Mouse (Mus musculus): ENCODE results near the gene Tsks.

Gene Tsks

GRCm38 (mm10) chr7:44925468-44925867 lies 17.5 kb upstream of the Tsks start:
- Histone ChIP-seq H3K4me1 (replicated peaks; ENCODE audit: low read depth, low read length) (peaks cover 51% of the 10 kb centered on the region), H3K9me3 (ENCODE audit: low read length) (no peaks in the 10 kb centered on the region), H3K27me3 (ENCODE audit: insufficient read depth, low read length) (no peaks in the 10 kb centered on the region), H3K4me3 (replicated peaks; ENCODE audit: low read length) (no peak overlapping the region), H3K36me3 (ENCODE audit: insufficient read depth, low read length) (peaks cover 43% of the 10 kb centered on the region)
- TF ChIP-seq POU5F1 (IDR thresholded peaks at IDR 0.05; ENCODE audit: borderline replicate concordance, low read length) (no peak), CTCF (conservative IDR thresholded peaks at IDR 0.05; ENCODE audit: low read length) (peak; percentile 62), NANOG (IDR thresholded peaks at IDR 0.05; ENCODE audit: borderline replicate concordance, low read length) (no peak)

DNA sequence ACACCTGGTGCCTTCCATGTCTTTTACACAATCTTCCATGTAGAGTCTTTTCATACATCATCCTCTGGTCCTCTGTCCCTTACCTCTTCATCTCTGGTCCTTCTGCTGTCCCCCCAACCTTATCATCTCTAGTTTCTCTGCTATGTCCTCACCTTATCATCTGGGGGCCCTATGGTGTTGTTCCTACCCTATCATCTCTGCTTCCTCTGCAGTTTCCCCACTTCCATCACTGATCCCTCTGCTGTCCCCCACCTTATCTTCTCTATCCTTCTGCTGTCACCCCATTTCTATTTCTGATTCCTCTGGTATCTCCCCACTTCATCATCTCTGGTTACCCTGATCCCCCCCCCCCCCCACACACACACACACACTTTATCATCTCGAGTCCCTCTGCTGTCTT lies 14.4 kb upstream of the Tsks start:
- Histone ChIP-seq H3K27me3 (ENCODE audit: insufficient read depth, low read length) (no peaks in the 10 kb centered on the region), H3K4me1 (replicated peaks; ENCODE audit: low read depth, low read length) (peaks cover 45% of the 10 kb centered on the region), H3K4me3 (replicated peaks; ENCODE audit: low read length) (peak overlapping the region; percentile 99), H3K36me3 (ENCODE audit: insufficient read depth, low read length) (peaks cover 24% of the 10 kb centered on the region), H3K9me3 (ENCODE audit: low read length) (no peaks in the 10 kb centered on the region)
- TF ChIP-seq NANOG (IDR thresholded peaks at IDR 0.05; ENCODE audit: borderline replicate concordance, low read length) (no peak), POU5F1 (IDR thresholded peaks at IDR 0.05; ENCODE audit: borderline replicate concordance, low read length) (no peak), CTCF (conservative IDR thresholded peaks at IDR 0.05; ENCODE audit: low read length) (no peak)

DNA sequence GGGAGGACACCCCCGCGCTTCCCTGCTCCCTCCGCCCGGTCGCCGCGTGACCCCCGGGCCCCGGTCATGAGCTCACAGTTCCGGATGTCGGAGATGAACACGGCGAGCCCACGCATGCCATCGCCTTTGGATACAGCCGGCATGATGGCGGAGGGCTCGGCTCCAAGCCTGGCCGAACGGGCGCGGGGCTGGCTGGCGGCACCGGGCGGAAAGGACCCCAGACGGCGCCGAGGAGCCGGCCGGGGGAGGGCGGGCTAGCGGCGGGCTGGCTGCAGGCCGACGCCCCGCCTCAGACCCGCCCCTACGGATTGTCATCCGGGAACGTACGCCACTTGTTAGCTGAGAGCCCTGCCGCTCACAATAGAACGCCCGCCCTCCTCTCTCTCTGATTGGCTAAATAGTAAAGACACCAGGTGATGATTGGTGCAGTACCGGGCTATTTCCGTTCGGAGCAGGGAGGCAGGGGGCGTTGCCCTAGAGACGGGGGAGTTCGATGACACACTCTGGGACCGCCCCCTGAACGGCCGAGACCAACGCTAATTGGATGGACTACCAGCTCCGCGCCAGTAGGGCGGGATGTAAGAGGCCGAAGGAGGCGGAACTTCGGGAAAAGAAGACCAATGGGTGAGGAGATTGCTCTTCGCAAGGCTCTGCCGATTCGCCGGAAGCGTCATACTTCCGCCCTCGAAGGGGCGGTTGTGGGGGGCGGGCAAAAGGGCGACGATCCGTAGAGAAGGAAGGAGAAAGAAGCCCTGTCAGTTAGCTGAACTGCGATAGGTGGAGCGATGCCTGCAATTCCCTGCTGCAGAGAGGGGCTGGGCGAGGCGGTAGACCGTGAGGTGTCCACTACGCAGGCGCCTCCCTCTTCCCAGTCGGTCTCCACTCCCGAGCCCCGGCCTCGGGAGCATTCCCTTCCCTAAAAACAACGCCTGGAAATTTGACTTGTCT lies 13.5 kb upstream of the Tsks start, which contains the start of gene Ap2a1:
Gene Ap2a1 (minus strand): TSS at position 293 of the 948 bp plus-strand sequence.
- H3K4me3 ChIP-seq (replicated peaks; ENCODE audit: low read length), result peak within 1 kb of the TSS; percentile 99
- no peaks in the 10 kb centered on the region for H3K9me3 ChIP-seq (ENCODE audit: low read length)
- no peak for TF ChIP-seq CTCF (conservative IDR thresholded peaks at IDR 0.05; ENCODE audit: low read length)
- no peak for TF ChIP-seq NANOG (IDR thresholded peaks at IDR 0.05; ENCODE audit: borderline replicate concordance, low read length)
- TF ChIP-seq POU5F1 (IDR thresholded peaks at IDR 0.05; ENCODE audit: borderline replicate concordance, low read length), result no peak
- peaks cover 45% of the 10 kb centered on the region for H3K4me1 ChIP-seq (replicated peaks; ENCODE audit: low read depth, low read length)
- peaks cover 17% of the 10 kb centered on the region for H3K36me3 ChIP-seq (ENCODE audit: insufficient read depth, low read length)
- H3K27me3 ChIP-seq (ENCODE audit: insufficient read depth, low read length), result no peaks in the 10 kb centered on the region

DNA sequence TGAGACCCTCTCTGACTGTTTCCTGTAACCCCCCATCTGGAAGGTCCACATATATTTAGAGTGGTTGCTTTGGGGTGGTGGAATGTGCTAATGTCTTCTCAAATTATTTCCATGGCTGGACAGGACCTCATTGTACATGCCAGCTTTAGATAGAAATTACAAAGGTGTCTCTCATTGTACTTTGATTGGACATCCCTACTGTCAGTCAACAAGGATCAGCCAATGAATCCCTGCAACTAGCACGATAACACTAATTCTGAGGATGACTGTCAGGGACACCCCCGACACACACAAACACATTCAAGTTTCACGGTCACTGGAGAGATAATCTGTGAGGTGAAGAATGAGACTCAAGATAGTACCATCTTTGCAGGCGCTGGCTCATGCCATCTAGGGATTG lies 4.3 kb upstream of the Tsks start:
- TF ChIP-seq NANOG (IDR thresholded peaks at IDR 0.05; ENCODE audit: borderline replicate concordance, low read length) (no peak), CTCF (conservative IDR thresholded peaks at IDR 0.05; ENCODE audit: low read length) (no peak), POU5F1 (IDR thresholded peaks at IDR 0.05; ENCODE audit: borderline replicate concordance, low read length) (no peak)
- Histone ChIP-seq H3K4me1 (replicated peaks; ENCODE audit: low read depth, low read length) (peaks cover 15% of the 10 kb centered on the region), H3K4me3 (replicated peaks; ENCODE audit: low read length) (no peak overlapping the region), H3K27me3 (ENCODE audit: insufficient read depth, low read length) (no peaks in the 10 kb centered on the region), H3K9me3 (ENCODE audit: low read length) (no peaks in the 10 kb centered on the region), H3K36me3 (ENCODE audit: insufficient read depth, low read length) (no peaks in the 10 kb centered on the region)

DNA sequence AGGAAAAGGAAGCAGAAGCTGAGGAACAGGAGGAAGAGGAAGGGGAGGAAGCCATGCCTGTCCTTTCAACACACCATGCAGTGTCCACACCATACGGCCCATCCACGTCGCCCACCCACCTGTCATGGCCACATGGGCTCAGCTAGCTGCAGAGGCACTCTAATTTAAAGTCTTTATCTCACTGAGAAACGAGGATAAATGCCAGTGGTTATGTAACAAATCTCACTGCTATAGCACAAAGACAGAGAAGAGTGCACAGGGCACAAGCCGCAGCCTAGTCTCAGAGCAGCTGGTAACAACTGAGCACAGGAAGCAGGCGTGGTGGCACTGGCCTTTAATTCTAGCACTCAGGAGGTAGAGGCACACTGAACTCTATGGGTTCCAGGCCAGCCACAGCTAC lies 6.9 kb downstream of the Tsks start:
- H3K27me3 ChIP-seq (ENCODE audit: insufficient read depth, low read length), result peaks cover 18% of the 10 kb centered on the region
- no peaks in the 10 kb centered on the region for H3K36me3 ChIP-seq (ENCODE audit: insufficient read depth, low read length)
- peaks cover 45% of the 10 kb centered on the region for H3K4me1 ChIP-seq (replicated peaks; ENCODE audit: low read depth, low read length)
- H3K9me3 ChIP-seq (ENCODE audit: low read length), result no peaks in the 10 kb centered on the region
- no peak for TF ChIP-seq NANOG (IDR thresholded peaks at IDR 0.05; ENCODE audit: borderline replicate concordance, low read length)
- no peak for TF ChIP-seq CTCF (conservative IDR thresholded peaks at IDR 0.05; ENCODE audit: low read length)
- no peak for TF ChIP-seq POU5F1 (IDR thresholded peaks at IDR 0.05; ENCODE audit: borderline replicate concordance, low read length)
- H3K4me3 ChIP-seq (replicated peaks; ENCODE audit: low read length), result peak overlapping the region; percentile 84; the same call in 1 of the 2 replicates

DNA sequence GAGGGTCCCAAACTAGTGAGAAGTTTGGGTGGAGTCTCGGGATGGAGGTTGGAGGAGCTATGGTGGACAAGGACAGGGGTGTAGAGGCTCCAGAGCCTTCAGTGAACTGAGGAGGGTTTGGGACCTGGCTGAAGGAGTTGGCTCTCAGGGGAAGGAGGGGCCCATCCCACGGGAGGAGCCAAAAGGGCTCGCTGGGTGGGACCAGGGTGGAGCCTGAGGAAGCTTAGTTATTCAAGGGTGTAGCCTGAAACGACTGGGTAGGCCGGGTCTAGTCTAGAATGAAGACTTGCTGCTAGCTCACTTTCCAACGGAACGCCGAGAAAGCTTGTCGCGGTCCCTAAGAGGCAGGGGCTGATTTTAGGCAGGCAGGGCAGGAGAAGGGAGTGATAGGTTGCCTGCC lies 9.0 kb downstream of the Tsks start:
- Histone ChIP-seq H3K4me1 (replicated peaks; ENCODE audit: low read depth, low read length) (peaks cover 47% of the 10 kb centered on the region), H3K9me3 (ENCODE audit: low read length) (no peaks in the 10 kb centered on the region), H3K36me3 (ENCODE audit: insufficient read depth, low read length) (no peaks in the 10 kb centered on the region; the same call in 1 of the 2 replicates), H3K27me3 (ENCODE audit: insufficient read depth, low read length) (peaks cover 18% of the 10 kb centered on the region), H3K4me3 (replicated peaks; ENCODE audit: low read length) (peak overlapping the region; percentile 84)
- no peak for TF ChIP-seq NANOG (IDR thresholded peaks at IDR 0.05; ENCODE audit: borderline replicate concordance, low read length)
- no peak for TF ChIP-seq CTCF (conservative IDR thresholded peaks at IDR 0.05; ENCODE audit: low read length)
- TF ChIP-seq POU5F1 (IDR thresholded peaks at IDR 0.05; ENCODE audit: borderline replicate concordance, low read length), result no peak

DNA sequence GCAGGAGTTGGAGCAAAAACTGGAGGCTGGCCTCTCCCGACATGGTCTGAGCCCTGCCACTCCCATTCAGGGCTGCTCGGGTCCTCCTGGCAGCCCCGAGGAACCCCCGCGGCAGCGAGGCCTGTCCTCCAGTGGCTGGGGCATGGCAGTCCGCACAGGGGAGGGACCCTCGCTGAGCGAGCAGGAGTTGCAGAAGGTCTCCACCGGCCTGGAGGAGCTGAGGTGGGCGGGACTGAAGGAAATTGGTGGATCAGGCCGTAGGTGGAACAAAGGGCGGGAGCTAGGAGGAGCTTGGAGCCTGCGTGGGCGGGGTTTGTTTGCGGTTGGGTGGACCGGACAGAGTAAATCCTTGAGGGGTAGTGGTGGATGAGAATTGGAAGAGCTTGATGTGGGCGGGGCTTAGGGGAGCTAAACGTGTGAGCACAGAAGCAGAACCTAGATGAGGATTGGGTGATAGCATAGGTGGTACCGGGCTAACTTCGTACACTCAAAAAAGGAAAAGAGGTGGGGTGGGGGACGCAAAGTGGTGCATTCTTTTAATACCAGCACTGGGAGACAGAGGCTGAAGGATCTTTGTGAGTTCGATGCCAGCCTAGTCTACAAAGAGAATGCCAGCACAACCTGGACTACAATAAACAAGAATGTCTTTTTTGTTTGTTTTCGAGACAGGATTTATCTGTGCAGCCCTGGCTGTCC lies 9.8 kb downstream of the Tsks start:
- Histone ChIP-seq H3K9me3 (ENCODE audit: low read length) (no peaks in the 10 kb centered on the region), H3K4me1 (replicated peaks; ENCODE audit: low read depth, low read length) (peaks cover 55% of the 10 kb centered on the region), H3K4me3 (replicated peaks; ENCODE audit: low read length) (peak overlapping the region; percentile 84), H3K27me3 (ENCODE audit: insufficient read depth, low read length) (peaks cover 18% of the 10 kb centered on the region), H3K36me3 (ENCODE audit: insufficient read depth, low read length) (peaks cover 4% of the 10 kb centered on the region)
- TF ChIP-seq NANOG (IDR thresholded peaks at IDR 0.05; ENCODE audit: borderline replicate concordance, low read length) (no peak), POU5F1 (IDR thresholded peaks at IDR 0.05; ENCODE audit: borderline replicate concordance, low read length) (no peak), CTCF (conservative IDR thresholded peaks at IDR 0.05; ENCODE audit: low read length) (no peak)

DNA sequence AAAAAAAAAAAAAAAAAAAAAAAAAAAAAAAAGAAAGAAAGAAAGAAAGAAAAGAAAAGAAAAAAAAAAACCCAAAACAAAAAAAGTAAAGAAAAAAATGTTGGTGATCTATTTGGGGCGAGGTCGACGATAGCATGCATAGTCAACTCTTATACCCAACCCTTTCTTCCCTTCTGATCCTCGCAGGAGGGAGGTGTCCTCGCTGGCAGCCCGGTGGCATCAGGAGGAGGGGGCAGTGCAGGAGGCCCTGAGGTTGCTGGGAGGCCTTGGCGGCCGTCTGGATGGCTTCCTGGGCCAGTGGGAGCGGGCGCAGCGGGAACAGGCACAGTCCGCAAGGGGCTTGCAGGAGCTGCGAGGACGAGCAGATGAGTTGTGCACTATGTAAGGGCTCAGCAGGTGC lies 10.6 kb downstream of the Tsks start:
- TF ChIP-seq NANOG (IDR thresholded peaks at IDR 0.05; ENCODE audit: borderline replicate concordance, low read length) (no peak), CTCF (conservative IDR thresholded peaks at IDR 0.05; ENCODE audit: low read length) (no peak), POU5F1 (IDR thresholded peaks at IDR 0.05; ENCODE audit: borderline replicate concordance, low read length) (no peak)
- Histone ChIP-seq H3K36me3 (ENCODE audit: insufficient read depth, low read length) (peaks cover 11% of the 10 kb centered on the region), H3K27me3 (ENCODE audit: insufficient read depth, low read length) (peaks cover 18% of the 10 kb centered on the region), H3K9me3 (ENCODE audit: low read length) (no peaks in the 10 kb centered on the region), H3K4me3 (replicated peaks; ENCODE audit: low read length) (no peak overlapping the region), H3K4me1 (replicated peaks; ENCODE audit: low read depth, low read length) (peaks cover 62% of the 10 kb centered on the region)

Data from E14TG2a.4 (cell line).